Mouse (Mus musculus) forebrain, embryonic 11.5 days (tissue): ENCODE measurements around the gene Bend3. TPM values are rescaled to one million over a fixed set of nuclear protein-coding genes. Genes with fewer than 3 reads are reported as not detected.

Experiments used
- ATAC-seq: fragments of 200-750 bp; cut with Nextera tagmentation; replicated peaks from 2 replicates; pipeline ENCODE4 v1.8.0; 2017; ENCODE audit warnings: moderate TSS enrichment; ENCODE audit not compliant: low FRiP score
- DNase-seq: peaks from one replicate; pipeline ENCODE4 v3.0.0-alpha.2; 2017; ENCODE audit warnings: low spot score
- H3K27ac ChIP-seq: fragments of 300-500 bp; sonication (generic); 2 replicates; pipeline ENCODE4 v1.5.1; 2014; ENCODE audit warnings: low read depth, low read length
- H3K27me3 ChIP-seq: fragments of 300-500 bp; sonication (generic); 2 replicates; pipeline ENCODE4 v1.6.1; 2014; ENCODE audit warnings: mild to moderate bottlenecking, low read length, mixed read lengths; ENCODE audit not compliant: control insufficient read depth, insufficient read depth
- H3K36me3 ChIP-seq: fragments of 300-500 bp; sonication (generic); 2 replicates; pipeline ENCODE4 v1.6.1; 2014; ENCODE audit warnings: mild to moderate bottlenecking, low read length, moderate library complexity, mixed read lengths; ENCODE audit not compliant: control insufficient read depth, insufficient read depth
- H3K4me1 ChIP-seq: fragments of 300-500 bp; sonication (generic); replicated peaks from 2 replicates; pipeline ENCODE4 v1.6.1; 2014; ENCODE audit warnings: low read length, mixed read lengths; ENCODE audit not compliant: control insufficient read depth, insufficient read depth
- H3K4me2 ChIP-seq: fragments of 300-500 bp; sonication (generic); 2 replicates; pipeline ENCODE4 v1.6.1; 2014; ENCODE audit warnings: low read depth, mild to moderate bottlenecking, low read length, moderate library complexity, mixed read lengths; ENCODE audit not compliant: severe bottlenecking
- H3K4me3 ChIP-seq: fragments of 300-500 bp; sonication (generic); 2 replicates; pipeline ENCODE4 v1.5.1; 2014; ENCODE audit warnings: low read depth, low read length
- H3K9ac ChIP-seq: fragments of 300-500 bp; sonication (generic); 2 replicates; pipeline ENCODE4 v1.6.1; 2014; ENCODE audit warnings: low read length
- H3K9me3 ChIP-seq: fragments of 300-500 bp; sonication (generic); 2 replicates; pipeline ENCODE4 v1.6.1; 2016; ENCODE audit warnings: low read length, mixed read lengths; ENCODE audit not compliant: control insufficient read depth
- WGBS: fragments of 180-500 bp; shearing (Covaris S2); extraction: QIAGEN DNeasy Blood & Tissue Kit; methylation state at CpG from one replicate; pipeline ENCODE4 v1.1.7; 2014; 5-methylcytosine and 5-hydroxymethylcytosine counted together
- polyA plus RNA-seq: library from polyadenylated mRNA; unstranded; fragments of >200 nt; fragmentation: Nextera tagmentation; extraction: Ambion mirVana; gene quantifications from 2 replicates; pipeline ENCODE4 v1.2.1, GENCODE M21; 2014

Gene Bend3
- polyA plus RNA-seq, result 11.9 and 13.4 TPM in 2 replicates

- DNase-seq (peak; percentile 87), ATAC-seq (peak; percentile 60)
- WGBS, result under 1% methylated on average over 95 of the region's 101 CpGs
- Histone ChIP-seq H3K4me1 (peaks cover 26% of the 10 kb centered on the region; the same call in 1 of the 2 replicates), H3K36me3 (no peaks in the 10 kb centered on the region), H3K4me2 (peak within 1 kb of the TSS; percentile 95), H3K9me3 (no peaks in the 10 kb centered on the region), H3K27ac (peak within 1 kb of the TSS; percentile 94), H3K27me3 (no peaks in the 10 kb centered on the region), H3K9ac (peak within 1 kb of the TSS; percentile 99), H3K4me3 (peak within 1 kb of the TSS; percentile 87)
These were observed at the start of gene Bend3 for GRCm38 (mm10) chr10:43478751-43479435. Gene Bend3, plus strand, starts transcription at chr10:43478831.

DNA sequence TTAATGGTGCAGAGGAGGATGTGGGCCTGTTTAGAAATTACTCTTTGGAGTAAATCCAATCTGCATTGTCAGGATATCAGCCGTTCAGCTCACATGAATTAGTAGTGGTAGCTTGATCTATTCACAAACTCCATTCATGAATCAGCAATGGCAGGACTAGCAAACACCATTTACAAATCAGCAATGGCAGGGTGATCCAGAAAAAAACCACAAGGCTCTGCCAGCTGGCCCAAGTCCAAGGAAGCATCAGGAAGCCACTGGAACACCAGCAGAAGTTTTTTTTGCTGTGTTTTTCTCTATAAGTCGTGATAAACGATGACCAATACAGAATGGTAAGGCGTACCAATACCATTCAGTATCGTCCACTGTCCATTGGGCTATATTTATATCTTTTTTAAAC is 48.0 kb upstream of the Bend3 start:
- Histone ChIP-seq H3K27ac (no peak overlapping the region), H3K4me1 (no peaks in the 10 kb centered on the region), H3K4me2 (no peak overlapping the region), H3K27me3 (no peaks in the 10 kb centered on the region), H3K9ac (no peak overlapping the region), H3K9me3 (peaks cover 4% of the 10 kb centered on the region; the same call in 1 of the 2 replicates), H3K36me3 (no peaks in the 10 kb centered on the region), H3K4me3 (no peak overlapping the region)
- WGBS, result 91% methylated on average over 5 of the region's 5 CpGs
- no peak for ATAC-seq
- DNase-seq, result no peak

- H3K27ac ChIP-seq, result no peak overlapping the region
- no peaks in the 10 kb centered on the region for H3K36me3 ChIP-seq
- H3K4me2 ChIP-seq, result no peak overlapping the region
- no peak overlapping the region for H3K9ac ChIP-seq
- ATAC-seq, result no peak
- no peaks in the 10 kb centered on the region; the same call in 1 of the 2 replicates for H3K4me1 ChIP-seq
- H3K27me3 ChIP-seq, result no peaks in the 10 kb centered on the region
- 86% methylated on average over 4 of the region's 4 CpGs for WGBS
- no peak for DNase-seq
- no peak overlapping the region for H3K4me3 ChIP-seq
- H3K9me3 ChIP-seq, result peaks cover 4% of the 10 kb centered on the region; the same call in 1 of the 2 replicates
These were observed 44.3 kb upstream of the Bend3 start for GRCm38 (mm10) chr10:43434326-43434725.

GRCm38 (mm10) chr10:43435757-43436156 is 42.9 kb upstream of the Bend3 start:
- no peak overlapping the region for H3K4me2 ChIP-seq
- no peak for DNase-seq
- no peaks in the 10 kb centered on the region for H3K27me3 ChIP-seq
- H3K9ac ChIP-seq, result no peak overlapping the region
- H3K27ac ChIP-seq, result no peak overlapping the region
- peaks cover 4% of the 10 kb centered on the region; the same call in 1 of the 2 replicates for H3K4me1 ChIP-seq
- no peak for ATAC-seq
- peaks cover under 1% of the 10 kb centered on the region; the same call in 1 of the 2 replicates for H3K9me3 ChIP-seq
- 98% methylated on average over 3 of the region's 3 CpGs for WGBS
- no peaks in the 10 kb centered on the region for H3K36me3 ChIP-seq
- no peak overlapping the region for H3K4me3 ChIP-seq

DNA sequence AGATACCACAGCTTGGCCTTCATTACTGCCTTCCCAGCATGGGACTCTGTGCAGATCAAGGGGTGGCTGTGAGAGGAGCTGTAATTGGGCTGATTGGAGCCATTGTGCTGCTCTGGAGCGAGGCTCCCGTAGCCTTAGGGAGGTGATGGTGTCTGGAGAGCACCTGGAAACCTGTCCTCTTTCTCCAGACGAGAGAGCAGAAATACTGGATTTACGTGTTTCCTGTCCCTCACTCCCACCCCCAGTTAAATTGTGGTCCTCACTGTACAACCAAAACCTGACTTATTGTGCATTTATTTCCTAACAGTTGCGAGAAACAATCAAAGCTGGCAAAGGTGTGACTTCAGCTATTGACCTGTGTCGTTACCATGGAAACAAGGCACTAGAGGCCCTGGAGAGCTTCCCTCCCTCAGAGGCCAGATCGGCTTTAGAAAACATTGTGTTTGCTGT is 39.1 kb upstream of the Bend3 start:
- 2% methylated on average over 7 of the region's 7 CpGs for WGBS

GRCm38 (mm10) chr10:43440050-43440449 is 38.6 kb upstream of the Bend3 start:
- Histone ChIP-seq H3K27ac (peak overlapping the region; percentile 76), H3K4me3 (no peak overlapping the region), H3K9ac (no peak overlapping the region), H3K36me3 (no peaks in the 10 kb centered on the region), H3K9me3 (no peaks in the 10 kb centered on the region; the same call in 1 of the 2 replicates), H3K4me1 (peaks cover 4% of the 10 kb centered on the region; the same call in 1 of the 2 replicates), H3K4me2 (peak overlapping the region; percentile 22; the same call in 1 of the 2 replicates), H3K27me3 (no peaks in the 10 kb centered on the region)
- peak; percentile 42 for ATAC-seq
- DNase-seq, result peak; percentile 60
- 17% methylated on average over 13 of the region's 13 CpGs for WGBS

More for the DNA sequence above, 39.1 kb upstream of the Bend3 start:
- peaks cover 4% of the 10 kb centered on the region; the same call in 1 of the 2 replicates for H3K4me1 ChIP-seq
- no peaks in the 10 kb centered on the region for H3K36me3 ChIP-seq
- no peaks in the 10 kb centered on the region; the same call in 1 of the 2 replicates for H3K9me3 ChIP-seq
- H3K9ac ChIP-seq, result no peak overlapping the region; the same call in 1 of the 2 replicates
- DNase-seq (peak; percentile 81), ATAC-seq (peak; percentile 90)
- peak overlapping the region; percentile 76 for H3K27ac ChIP-seq
- H3K4me2 ChIP-seq, result peak overlapping the region; percentile 22; the same call in 1 of the 2 replicates
- H3K4me3 ChIP-seq, result no peak overlapping the region
- no peaks in the 10 kb centered on the region for H3K27me3 ChIP-seq

- Histone ChIP-seq H3K27ac (no peak overlapping the region), H3K9ac (no peak overlapping the region), H3K9me3 (no peaks in the 10 kb centered on the region), H3K4me3 (no peak overlapping the region), H3K27me3 (no peaks in the 10 kb centered on the region), H3K4me1 (peaks cover 4% of the 10 kb centered on the region; the same call in 1 of the 2 replicates), H3K4me2 (no peak overlapping the region), H3K36me3 (no peaks in the 10 kb centered on the region)
- WGBS, result 67% methylated on average over 15 of the region's 15 CpGs
- no peak for ATAC-seq
- DNase-seq, result no peak
These were observed 37.5 kb upstream of the Bend3 start for GRCm38 (mm10) chr10:43440981-43441740.

GRCm38 (mm10) chr10:43448656-43449055 is 30.0 kb upstream of the Bend3 start:
- no peak overlapping the region for H3K9ac ChIP-seq
- 92% methylated on average over 3 of the region's 3 CpGs for WGBS
- no peak overlapping the region for H3K27ac ChIP-seq
- no peak for ATAC-seq
- no peaks in the 10 kb centered on the region for H3K9me3 ChIP-seq
- DNase-seq, result no peak
- H3K27me3 ChIP-seq, result no peaks in the 10 kb centered on the region
- H3K4me3 ChIP-seq, result no peak overlapping the region
- H3K36me3 ChIP-seq, result no peaks in the 10 kb centered on the region
- no peak overlapping the region for H3K4me2 ChIP-seq
- H3K4me1 ChIP-seq, result peaks cover 3% of the 10 kb centered on the region; the same call in 1 of the 2 replicates
